Mouse (Mus musculus) urinary bladder, postnatal 14 days (tissue): ENCODE results near the gene Cops7a.

Source experiments
- DNase-seq: peaks from one replicate; pipeline ENCODE4 v3.0.0; 2021; ENCODE audit warnings: low spot score

Cops7a gene

GRCm38 (mm10) chr6:124965088-124965719, at the start of gene Cops7a:
Cops7a (minus strand) TSS chr6:124965538.
- peak; percentile 97 for DNase-seq

- DNase-seq = peak; percentile 82
Measured at GRCm38 (mm10) chr6:125009181-125010073, 44.1 kb upstream of the Cops7a start.

GRCm38 (mm10) chr6:125009129-125009180, 43.6 kb upstream of the Cops7a start, which contains the start of gene Zfp384:
Zfp384 (plus strand) TSS chr6:125009145.
- no peak for DNase-seq

- DNase-seq = peak; percentile 98
Measured at GRCm38 (mm10) chr6:125008586-125009128, 43.3 kb upstream of the Cops7a start.

GRCm38 (mm10) chr6:125008060-125008459, 42.7 kb upstream of the Cops7a start:
- no peak for DNase-seq

- no peak for DNase-seq
Measured at GRCm38 (mm10) chr6:125005086-125005485, 39.7 kb upstream of the Cops7a start.

- no peak for DNase-seq
Measured at GRCm38 (mm10) chr6:125003706-125004105, 38.4 kb upstream of the Cops7a start.

- no peak for DNase-seq
Measured at GRCm38 (mm10) chr6:124999546-124999945, 34.2 kb upstream of the Cops7a start.

GRCm38 (mm10) chr6:124999091-124999490, 33.8 kb upstream of the Cops7a start:
- DNase-seq = no peak

GRCm38 (mm10) chr6:124998066-124998465, 32.7 kb upstream of the Cops7a start:
- no peak for DNase-seq

- DNase-seq = peak; percentile 85
Measured at GRCm38 (mm10) chr6:124996551-124997501, 31.5 kb upstream of the Cops7a start, which contains the start of gene Pianp. Pianp (plus strand) TSS chr6:124996694.

GRCm38 (mm10) chr6:124995831-124996403, 30.6 kb upstream of the Cops7a start:
- no peak for DNase-seq

- DNase-seq = no peak
Measured at GRCm38 (mm10) chr6:124995246-124995645, 29.9 kb upstream of the Cops7a start.

GRCm38 (mm10) chr6:124993876-124994275, 28.5 kb upstream of the Cops7a start:
- DNase-seq = no peak

GRCm38 (mm10) chr6:124993365-124993764, 28.0 kb upstream of the Cops7a start:
- no peak for DNase-seq

- no peak for DNase-seq
Measured at GRCm38 (mm10) chr6:124992241-124992640, 26.9 kb upstream of the Cops7a start.

- peak; percentile 47 for DNase-seq
Measured at GRCm38 (mm10) chr6:124967766-124968165, 2.4 kb upstream of the Cops7a start.

- no peak for DNase-seq
Measured at GRCm38 (mm10) chr6:124966466-124967118, 1.3 kb upstream of the Cops7a start.

- DNase-seq = no peak
Measured at GRCm38 (mm10) chr6:124965747-124966146, 409 bp upstream of the Cops7a start.

GRCm38 (mm10) chr6:124964638-124965037, 700 bp downstream of the Cops7a start:
- no peak for DNase-seq

- no peak for DNase-seq
Measured at GRCm38 (mm10) chr6:124961021-124961420, 4.3 kb downstream of the Cops7a start.
